Mouse (Mus musculus) thymus, adult 2 months (tissue): ENCODE measurements at regions not wholly inside any gene's neighbourhood (a gene's known extent, or its start where the extent isn't known, plus 50 kb on each side); places are given as distances from the start of the nearest gene placed in this dataset.
"Not testable (repeated sequence)": the region's sequence is repeated elsewhere in the genome, so short reads cannot be mapped to it uniquely, and the experiment has no call there.

Experiments
- CTCF ChIP-seq: fragments of 200-500 bp; IDR thresholded peaks from 2 replicates; pipeline ENCODE4 v1.5.1; 2012; ENCODE audit warnings: mild to moderate bottlenecking, control low read depth, low read length, moderate library complexity, borderline replicate concordance; ENCODE audit not compliant: control insufficient read depth, poor library complexity, insufficient read depth; ENCODE audit errors: extremely low read depth
- POLR2A ChIP-seq: fragments of 200-500 bp; IDR thresholded peaks from 2 replicates; pipeline ENCODE4 v1.6.1; 2012; ENCODE audit warnings: mild to moderate bottlenecking, low read length, control low read depth, moderate library complexity; ENCODE audit not compliant: control insufficient read depth, poor library complexity, insufficient read depth; ENCODE audit errors: extremely low read depth

DNA sequence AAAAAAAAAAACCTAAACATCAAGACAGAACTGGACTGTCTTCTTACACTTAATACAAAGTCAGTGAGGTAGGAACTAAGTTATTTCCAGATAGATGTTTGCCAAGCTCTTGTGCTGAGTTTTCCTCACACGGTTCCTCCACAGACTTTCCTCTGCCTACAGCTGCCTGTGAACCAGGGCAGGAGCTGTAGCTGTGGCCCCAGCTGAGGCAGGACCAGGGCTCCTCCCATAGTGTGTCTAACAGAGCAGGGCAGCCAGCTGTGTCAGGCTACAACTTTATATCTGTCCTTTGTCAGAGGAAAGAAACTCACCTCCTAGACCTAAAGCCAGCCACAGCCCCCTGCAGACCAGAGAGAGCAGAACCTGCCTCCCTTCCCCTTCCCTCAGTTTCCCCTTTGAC is 52.5 kb upstream of the Gbp6 start:
- TF ChIP-seq CTCF, POLR2A: not testable (repeated sequence)
